Mouse (Mus musculus) retina, postnatal 1 day (tissue): Measurements from ENCODE around the gene Cdc42ep4.

Source experiments
- DNase-seq: peaks from one replicate; pipeline ENCODE4 v3.0.0-alpha.2; 2012

The Cdc42ep4 gene

GRCm38 (mm10) chr11:113717767-113718424 is 33.8 kb downstream of the Cdc42ep4 start:
- peak; percentile 49 for DNase-seq

- no peak for DNase-seq
Observed at GRCm38 (mm10) chr11:113716132-113716531, 35.5 kb downstream of the Cdc42ep4 start.

- DNase-seq = peak; percentile 84
Observed at GRCm38 (mm10) chr11:113715078-113715674, 36.5 kb downstream of the Cdc42ep4 start.

- no peak for DNase-seq
Observed at GRCm38 (mm10) chr11:113711061-113711460, 40.6 kb downstream of the Cdc42ep4 start.

GRCm38 (mm10) chr11:113710257-113710777 is 41.4 kb downstream of the Cdc42ep4 start:
- DNase-seq = peak; percentile 83

- DNase-seq = peak; percentile 95
Observed at GRCm38 (mm10) chr11:113709731-113710256, 41.9 kb downstream of the Cdc42ep4 start, which contains the start of gene Cpsf4l. Gene Cpsf4l (minus strand): TSS chr11:113710017.

- peak; percentile 43 for DNase-seq
Observed at GRCm38 (mm10) chr11:113709272-113709671, 42.4 kb downstream of the Cdc42ep4 start.

- peak; percentile 21 for DNase-seq
Observed at GRCm38 (mm10) chr11:113708629-113709213, 43.0 kb downstream of the Cdc42ep4 start.

- DNase-seq = no peak
Observed at GRCm38 (mm10) chr11:113705966-113706652, 45.6 kb downstream of the Cdc42ep4 start.

- peak; percentile 83 for DNase-seq
Observed at GRCm38 (mm10) chr11:113703758-113704157, 47.9 kb downstream of the Cdc42ep4 start.

- no peak for DNase-seq
Observed at GRCm38 (mm10) chr11:113699643-113700042, 52.0 kb downstream of the Cdc42ep4 start.

GRCm38 (mm10) chr11:113698013-113698545 is 53.6 kb downstream of the Cdc42ep4 start:
- DNase-seq = peak; percentile 36

GRCm38 (mm10) chr11:113697571-113697970 is 54.1 kb downstream of the Cdc42ep4 start:
- DNase-seq = peak; percentile 83

GRCm38 (mm10) chr11:113691851-113692250 is 59.8 kb downstream of the Cdc42ep4 start:
- DNase-seq = no peak

- DNase-seq = no peak
Observed at GRCm38 (mm10) chr11:113691318-113691717, 60.4 kb downstream of the Cdc42ep4 start.

GRCm38 (mm10) chr11:113690506-113690905 is 61.2 kb downstream of the Cdc42ep4 start:
- no peak for DNase-seq

- DNase-seq = peak; percentile 63
Observed at GRCm38 (mm10) chr11:113687031-113687430, 64.7 kb downstream of the Cdc42ep4 start.

GRCm38 (mm10) chr11:113684707-113685426 is 66.8 kb downstream of the Cdc42ep4 start:
- no peak for DNase-seq

GRCm38 (mm10) chr11:113683957-113684706 is 67.5 kb downstream of the Cdc42ep4 start, which contains the start of the genes Fam104a and D11Wsu47e:
Gene Fam104a (minus strand): TSS chr11:113684155.
Gene D11Wsu47e (plus strand): TSS chr11:113684412.
- DNase-seq = peak; percentile 98

GRCm38 (mm10) chr11:113683627-113683956 is 68.1 kb downstream of the Cdc42ep4 start:
- DNase-seq = no peak
